Mouse (Mus musculus) neural tube, embryonic 12.5 days (tissue): ENCODE results near the gene Olfr1192-ps1. TPM values are rescaled to one million over a fixed set of nuclear protein-coding genes. Genes with fewer than 3 reads are reported as not detected.
"Not testable (repeated sequence)": the region's sequence is repeated elsewhere in the genome, so short reads cannot be mapped to it uniquely, and the experiment has no call there.

Experiments used
- ATAC-seq: fragments of 200-750 bp; cut with Nextera tagmentation; 2 replicates; pipeline ENCODE4 v1.8.0; 2017; ENCODE audit warnings: low read depth, mild to moderate bottlenecking, moderate TSS enrichment, moderate library complexity; ENCODE audit not compliant: low FRiP score
- H3K27ac ChIP-seq: fragments of 300-500 bp; sonication (generic); 2 replicates; pipeline ENCODE4 v1.5.1; 2016
- H3K27me3 ChIP-seq: fragments of 300-500 bp; sonication (generic); replicated peaks from 2 replicates; pipeline ENCODE4 v1.6.1; 2016; ENCODE audit warnings: mild to moderate bottlenecking
- H3K36me3 ChIP-seq: fragments of 300-500 bp; sonication (generic); 2 replicates; pipeline ENCODE4 v1.6.1; 2016; ENCODE audit warnings: mild to moderate bottlenecking
- H3K4me1 ChIP-seq: fragments of 300-500 bp; sonication (generic); 2 replicates; pipeline ENCODE4 v1.6.1; 2016
- H3K4me2 ChIP-seq: fragments of 300-500 bp; sonication (generic); replicated peaks from 2 replicates; pipeline ENCODE4 v1.6.1; 2016; ENCODE audit warnings: mild to moderate bottlenecking
- H3K4me3 ChIP-seq: fragments of 300-500 bp; sonication (generic); 2 replicates; pipeline ENCODE4 v1.5.1; 2016
- H3K9ac ChIP-seq: fragments of 300-500 bp; sonication (generic); 2 replicates; pipeline ENCODE4 v1.6.1; 2016; ENCODE audit warnings: mild to moderate bottlenecking
- H3K9me3 ChIP-seq: fragments of 300-500 bp; sonication (generic); 2 replicates; pipeline ENCODE4 v1.6.1; 2016; ENCODE audit warnings: mild to moderate bottlenecking
- WGBS: fragments of 180-500 bp; shearing (Covaris S2); methylation state at CpG from one replicate; pipeline ENCODE4 v1.1.7; 2016; 5-methylcytosine and 5-hydroxymethylcytosine counted together
- polyA plus RNA-seq: library from polyadenylated mRNA; unstranded; fragments of >200 nt; fragmentation: Nextera tagmentation; extraction: Ambion mirVana; gene quantifications from 2 replicates; pipeline ENCODE4 v1.2.1, GENCODE M21; 2016

The Olfr1192-ps1 gene
- not detected in 2 replicates for polyA plus RNA-seq

GRCm38 (mm10) chr2:88648209-88648608, at the start of gene Olfr1192-ps1:
Olfr1192-ps1 (plus strand) TSS chr2:88648509.
- H3K4me2 ChIP-seq: no peak within 1 kb of the TSS
- ATAC-seq: no peak
- H3K9me3 ChIP-seq: no peaks in the 10 kb centered on the region
- H3K9ac ChIP-seq: no peak within 1 kb of the TSS
- H3K4me3 ChIP-seq: no peak within 1 kb of the TSS
- 53% methylated on average over 1 of the region's 1 CpGs for WGBS
- H3K4me1 ChIP-seq: no peaks in the 10 kb centered on the region
- H3K27me3 ChIP-seq: no peaks in the 10 kb centered on the region
- no peak within 1 kb of the TSS for H3K27ac ChIP-seq
- H3K36me3 ChIP-seq: no peaks in the 10 kb centered on the region

- not testable (repeated sequence) for ATAC-seq, H3K27ac ChIP-seq, H3K36me3 ChIP-seq, H3K9ac ChIP-seq, H3K27me3 ChIP-seq, H3K4me3 ChIP-seq, H3K9me3 ChIP-seq, H3K4me1 ChIP-seq, H3K4me2 ChIP-seq
- 86% methylated on average over 1 of the region's 1 CpGs for WGBS
Measured at GRCm38 (mm10) chr2:88640242-88640641, 8.1 kb upstream of the Olfr1192-ps1 start, which contains the start of gene Olfr1191-ps1. Olfr1191-ps1 (plus strand) TSS chr2:88640542.

DNA sequence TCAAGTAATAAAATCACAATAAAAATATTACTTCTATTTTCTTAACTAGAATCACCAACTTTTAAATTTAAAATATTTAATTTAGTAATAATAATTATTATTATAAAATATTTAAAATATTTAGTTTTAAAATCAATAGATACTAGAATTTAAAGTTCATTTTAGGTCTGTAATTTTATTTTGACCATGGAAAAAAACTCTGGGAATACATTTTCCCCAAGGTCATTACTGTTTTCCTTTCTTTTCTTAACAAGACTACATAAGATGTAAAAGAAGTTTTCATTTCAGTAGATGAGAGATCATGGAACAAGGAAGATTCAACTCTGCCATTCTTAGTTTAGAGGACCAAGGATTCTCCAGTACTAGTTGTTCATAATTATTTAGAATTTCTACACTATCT, 27.0 kb downstream of the Olfr1192-ps1 start, which contains the start of gene Olfr1193:
TSS of gene Olfr1193 (plus strand) at position 301 of the 400 bp plus-strand sequence.
- not testable (repeated sequence) for H3K27me3 ChIP-seq, ATAC-seq, H3K4me3 ChIP-seq, H3K9me3 ChIP-seq, H3K27ac ChIP-seq, H3K4me1 ChIP-seq, H3K36me3 ChIP-seq, H3K4me2 ChIP-seq, H3K9ac ChIP-seq

DNA sequence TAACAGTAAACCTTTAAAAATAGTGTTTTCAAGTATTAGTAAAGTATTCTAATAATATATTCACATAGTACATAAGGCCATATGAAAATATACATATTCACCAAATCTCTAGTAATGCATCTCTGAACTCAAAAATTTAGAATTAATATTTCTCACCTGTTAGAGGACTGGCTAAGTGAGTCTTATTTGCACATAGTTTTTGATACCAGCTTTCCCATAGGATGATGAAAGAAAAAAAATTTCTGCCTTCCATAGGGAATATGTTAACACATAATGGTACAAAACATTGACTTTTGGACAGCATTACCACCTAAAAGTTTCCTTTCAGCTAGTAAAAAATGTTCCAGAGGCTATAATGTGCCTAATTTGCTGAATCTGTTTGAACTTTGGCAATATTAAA, 40.8 kb downstream of the Olfr1192-ps1 start, which contains the start of gene Olfr1195:
TSS of gene Olfr1195 (minus strand) at position 101 of the 400 bp plus-strand sequence.
- no peak within 1 kb of the TSS for H3K4me2 ChIP-seq
- no peak within 1 kb of the TSS for H3K27ac ChIP-seq
- no peaks in the 10 kb centered on the region for H3K4me1 ChIP-seq
- no peak for ATAC-seq
- no peaks in the 10 kb centered on the region for H3K27me3 ChIP-seq
- H3K9ac ChIP-seq: no peak within 1 kb of the TSS
- H3K36me3 ChIP-seq: no peaks in the 10 kb centered on the region
- no peaks in the 10 kb centered on the region for H3K9me3 ChIP-seq
- H3K4me3 ChIP-seq: no peak within 1 kb of the TSS

DNA sequence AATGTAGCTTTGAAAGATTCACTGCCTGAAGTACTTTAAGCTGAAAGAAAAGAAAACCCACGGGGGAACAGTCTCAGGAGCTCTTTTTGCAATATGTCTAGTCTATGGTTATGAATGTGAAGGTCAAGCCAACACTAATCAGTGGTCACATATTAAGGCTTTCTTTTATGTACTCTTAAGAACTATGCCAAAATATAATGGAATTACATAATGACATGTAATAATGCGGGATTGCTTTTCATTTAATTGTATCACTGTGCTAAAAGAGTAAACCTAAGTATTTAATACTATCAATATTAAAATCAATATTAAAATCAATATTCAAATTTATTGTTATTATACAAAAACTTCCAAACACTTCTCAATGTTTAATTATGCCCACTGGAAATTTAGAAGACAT, 56.2 kb downstream of the Olfr1192-ps1 start, which contains the start of gene Olfr1196:
TSS of gene Olfr1196 (minus strand) at position 101 of the 400 bp plus-strand sequence.
- no peaks in the 10 kb centered on the region for H3K4me1 ChIP-seq
- H3K9me3 ChIP-seq: no peaks in the 10 kb centered on the region
- no peaks in the 10 kb centered on the region for H3K27me3 ChIP-seq
- H3K27ac ChIP-seq: no peak within 1 kb of the TSS
- no peak for ATAC-seq
- WGBS: 86% methylated on average over 2 of the region's 2 CpGs
- H3K4me3 ChIP-seq: no peak within 1 kb of the TSS
- H3K9ac ChIP-seq: no peak within 1 kb of the TSS
- no peak within 1 kb of the TSS for H3K4me2 ChIP-seq
- H3K36me3 ChIP-seq: no peaks in the 10 kb centered on the region

Other genes with a start within 250 kb of the Olfr1192-ps1 start
- gene Olfr1179, start 242.1 kb upstream of the Olfr1192-ps1 start, polyA plus RNA-seq: not detected in 2 replicates
- not detected in 2 replicates for gene Olfr1180, start 229.4 kb upstream of the Olfr1192-ps1 start, polyA plus RNA-seq
- not detected in 2 replicates for gene Olfr1181, start 222.3 kb upstream of the Olfr1192-ps1 start, polyA plus RNA-seq
- not detected in 2 replicates for gene Gm13757, start 199.4 kb upstream of the Olfr1192-ps1 start, polyA plus RNA-seq
- gene Olfr1183, start 193.6 kb upstream of the Olfr1192-ps1 start, polyA plus RNA-seq: not detected in 2 replicates
- gene Olfr1184, start 164.9 kb upstream of the Olfr1192-ps1 start, polyA plus RNA-seq: not detected in 2 replicates
- not detected in 2 replicates for gene Olfr1185-ps1, start 155.2 kb upstream of the Olfr1192-ps1 start, polyA plus RNA-seq
- gene Olfr1186, start 130.0 kb upstream of the Olfr1192-ps1 start, polyA plus RNA-seq: not detected in 2 replicates
- not detected in 2 replicates for gene Olfr1188, start 91.6 kb upstream of the Olfr1192-ps1 start, polyA plus RNA-seq
- not detected in 2 replicates for gene Olfr1189, start 62.1 kb upstream of the Olfr1192-ps1 start, polyA plus RNA-seq
- gene Olfr1191-ps1, start 8.0 kb upstream of the Olfr1192-ps1 start, polyA plus RNA-seq: not detected in 2 replicates
- gene Olfr1193, start 27.1 kb downstream of the Olfr1192-ps1 start, polyA plus RNA-seq: not detected in 2 replicates
- gene Olfr1195, start 40.7 kb downstream of the Olfr1192-ps1 start, polyA plus RNA-seq: not detected in 2 replicates
- gene Olfr1196, start 56.1 kb downstream of the Olfr1192-ps1 start, polyA plus RNA-seq: not detected in 2 replicates
- not detected in 2 replicates for gene Olfr1197, start 83.9 kb downstream of the Olfr1192-ps1 start, polyA plus RNA-seq
- gene Olfr1198, start 102.9 kb downstream of the Olfr1192-ps1 start, polyA plus RNA-seq: not detected in 2 replicates
- gene Olfr1199, start 112.0 kb downstream of the Olfr1192-ps1 start, polyA plus RNA-seq: not detected in 2 replicates
- not detected in 2 replicates for gene Olfr1200, start 122.0 kb downstream of the Olfr1192-ps1 start, polyA plus RNA-seq
- not detected in 2 replicates for gene Olfr1201, start 144.5 kb downstream of the Olfr1192-ps1 start, polyA plus RNA-seq
- gene Olfr1202, start 166.0 kb downstream of the Olfr1192-ps1 start, polyA plus RNA-seq: 0.05 TPM in 1 of 2 replicates, not detected in the other
- not detected in 2 replicates for gene Olfr1205, start 181.2 kb downstream of the Olfr1192-ps1 start, polyA plus RNA-seq
- gene Olfr1204, start 200.8 kb downstream of the Olfr1192-ps1 start, polyA plus RNA-seq: not detected in 2 replicates
- gene Olfr1206, start 214.7 kb downstream of the Olfr1192-ps1 start, polyA plus RNA-seq: not detected in 2 replicates